Mouse (Mus musculus) erythroblast, embryonic 14.5 days (primary cell): Measurements from ENCODE around the gene Brd4.

Experiments used
- GATA1 ChIP-seq: IDR thresholded peaks from 2 replicates; pipeline ENCODE4 v1.6.1; 2012; ENCODE audit warnings: low read length, inconsistent platforms, mixed read lengths
- TAL1 ChIP-seq: IDR thresholded peaks from 3 replicates; pipeline ENCODE4 v1.6.1; 2012; ENCODE audit warnings: low read length, inconsistent platforms, mixed read lengths

GRCm38 (mm10) chr17:32158841-32159240, 125.7 kb downstream of the Brd4 start:
- TF ChIP-seq TAL1 (no peak), GATA1 (no peak)
